Mouse (Mus musculus) kidney, postnatal 25 days (tissue): ENCODE measurements around the gene Cenph.
A peak's percentile ranks its signal among the peaks of the same experiment; 100 is the strongest.
"Not testable (repeated sequence)": the region's sequence is repeated elsewhere in the genome, so short reads cannot be mapped to it uniquely, and the experiment has no call there.

Source experiments
- DNase-seq, 2 experiments: peaks; one replicate each; pipeline ENCODE4 v3.0.0; 2021; ENCODE audit warnings: mixed read lengths in 2 of 2

The Cenph gene

DNA sequence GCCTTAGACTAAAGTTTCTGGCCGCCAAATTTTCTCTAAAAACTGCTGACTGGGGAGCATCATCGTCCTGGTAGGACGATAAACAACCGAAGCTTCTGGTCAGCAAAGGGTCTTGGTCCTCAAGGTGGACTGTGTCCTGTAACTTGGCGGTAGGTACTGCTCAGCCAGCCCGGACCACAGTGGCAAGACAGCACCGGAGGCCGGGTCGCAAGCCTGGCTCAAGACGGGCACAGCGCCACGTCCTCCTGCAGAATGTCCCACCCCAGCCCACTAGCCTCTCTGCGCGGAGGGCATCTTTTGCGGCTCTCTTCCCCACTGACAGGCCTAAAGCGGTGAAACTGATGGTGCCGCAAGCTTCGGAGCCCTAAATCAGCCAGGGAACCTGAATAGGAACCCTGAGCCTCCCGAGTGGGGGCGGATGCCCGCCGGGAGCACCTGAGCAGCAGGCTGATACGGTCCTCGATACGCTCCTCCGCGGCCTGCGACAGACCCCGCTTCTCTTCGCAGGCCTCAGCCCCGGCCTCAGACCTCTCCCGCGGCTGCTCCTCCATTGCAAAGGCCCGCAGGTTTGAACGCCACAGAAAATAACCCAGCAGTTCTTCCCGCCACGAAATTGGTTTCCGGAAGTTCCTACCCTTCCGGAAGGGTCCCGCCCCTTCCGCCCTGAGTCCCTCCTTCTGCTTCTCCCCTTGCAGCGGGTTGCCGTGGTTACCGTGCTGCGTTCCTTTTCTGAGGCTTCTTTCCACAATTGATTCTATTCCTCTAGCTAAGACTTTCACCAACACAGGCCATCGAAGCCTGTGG is at the start of gene Cenph:
TSS of gene Cenph (minus strand) at position 648 of the 804 bp plus-strand sequence.
- DNase-seq: peak; percentile 91 to 92

DNA sequence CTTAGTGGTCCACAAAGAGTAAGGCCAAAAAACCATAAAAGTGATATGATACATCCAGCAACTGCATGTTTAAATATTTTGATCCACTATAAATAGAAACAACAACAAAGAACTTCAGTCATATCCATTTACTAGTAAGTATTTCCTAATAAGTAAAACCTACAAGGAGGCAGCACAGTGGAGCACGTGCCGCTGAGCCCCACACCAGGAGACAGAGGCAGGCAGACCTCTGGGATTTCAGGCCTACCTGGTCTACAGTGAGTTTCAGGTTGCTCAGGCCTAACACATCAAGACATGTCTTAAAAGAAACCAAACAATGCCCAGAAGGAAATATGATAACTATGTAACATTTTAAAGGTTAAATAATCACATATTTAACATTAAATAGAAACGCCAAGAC is 49.2 kb upstream of the Cenph start:
- no peak for DNase-seq

DNA sequence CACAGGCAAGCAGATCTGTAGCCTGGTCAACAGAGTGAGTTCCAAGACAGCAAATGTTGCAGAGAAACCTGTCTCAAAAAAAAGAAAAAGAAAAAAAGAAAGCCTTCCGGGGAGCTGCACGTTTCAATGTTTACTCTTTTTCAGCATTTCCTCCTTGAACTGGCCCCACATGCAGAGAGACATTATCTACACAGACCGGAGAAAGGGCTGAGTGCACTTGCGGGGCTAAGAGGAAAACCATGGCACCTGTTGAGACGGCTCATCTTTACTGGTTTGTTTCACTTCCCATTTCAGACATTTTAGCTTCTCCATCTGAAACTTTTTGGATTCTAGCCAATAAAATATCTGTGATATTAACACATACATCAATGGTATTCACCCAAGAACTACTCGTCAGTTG is 48.6 kb upstream of the Cenph start:
- no peak for DNase-seq

DNA sequence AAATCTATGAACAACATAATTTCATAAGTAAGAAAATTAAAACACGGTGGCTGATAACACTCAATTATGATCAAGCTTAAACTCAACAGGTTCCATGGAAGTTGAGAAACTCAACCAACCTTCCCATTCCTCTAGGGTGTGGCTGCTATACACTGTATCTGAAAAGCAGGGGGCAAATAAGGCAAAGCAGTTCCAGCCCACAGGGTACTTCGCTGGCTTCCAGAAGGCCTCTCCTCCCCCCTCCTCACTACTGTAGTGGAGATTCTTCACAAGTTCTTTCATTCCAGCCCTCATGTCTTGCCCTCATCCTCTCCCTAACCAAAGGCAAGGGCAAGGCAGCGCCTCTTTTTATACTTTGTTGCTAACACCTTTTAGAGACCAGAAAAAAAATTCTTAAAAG is 48.2 kb upstream of the Cenph start:
- DNase-seq: no peak

DNA sequence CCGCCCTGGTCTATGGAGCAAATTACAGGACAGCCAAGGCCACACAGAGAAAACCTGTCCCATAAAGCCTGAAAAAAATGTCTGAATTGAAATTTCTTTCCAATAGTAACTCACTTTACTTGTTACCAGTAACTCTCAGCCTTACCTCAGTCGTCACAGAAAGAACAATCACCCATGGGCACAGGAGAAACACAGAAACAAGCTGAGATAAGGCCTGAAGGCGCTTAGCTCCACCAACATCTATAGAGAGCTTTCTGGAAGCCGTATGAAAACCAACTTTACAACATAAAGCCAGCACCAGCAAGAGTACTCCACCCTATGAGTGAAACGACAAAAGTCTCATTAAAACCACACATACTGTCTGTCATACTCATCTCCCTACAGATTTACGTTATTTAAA is 38.8 kb upstream of the Cenph start:
- DNase-seq: no peak

DNA sequence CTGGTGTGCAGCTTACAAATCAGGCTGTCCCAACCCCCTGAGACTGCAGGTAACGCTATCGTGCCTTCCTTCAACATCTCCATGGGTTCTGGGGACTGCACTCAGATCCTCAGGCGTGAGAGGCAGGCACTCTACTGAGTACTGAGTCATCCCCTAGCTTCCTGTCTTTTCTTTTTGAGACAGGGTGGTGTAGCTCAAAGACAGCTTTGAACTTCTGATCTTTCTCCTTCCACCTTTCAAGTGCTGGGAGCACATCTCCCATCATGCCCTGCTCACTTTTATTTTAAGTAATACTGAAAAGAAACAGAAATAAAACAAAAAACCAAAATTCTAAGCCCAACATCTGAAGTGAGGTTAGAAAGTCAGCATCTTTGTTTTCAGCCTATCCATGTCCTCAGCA is 30.1 kb upstream of the Cenph start:
- no peak for DNase-seq

DNA sequence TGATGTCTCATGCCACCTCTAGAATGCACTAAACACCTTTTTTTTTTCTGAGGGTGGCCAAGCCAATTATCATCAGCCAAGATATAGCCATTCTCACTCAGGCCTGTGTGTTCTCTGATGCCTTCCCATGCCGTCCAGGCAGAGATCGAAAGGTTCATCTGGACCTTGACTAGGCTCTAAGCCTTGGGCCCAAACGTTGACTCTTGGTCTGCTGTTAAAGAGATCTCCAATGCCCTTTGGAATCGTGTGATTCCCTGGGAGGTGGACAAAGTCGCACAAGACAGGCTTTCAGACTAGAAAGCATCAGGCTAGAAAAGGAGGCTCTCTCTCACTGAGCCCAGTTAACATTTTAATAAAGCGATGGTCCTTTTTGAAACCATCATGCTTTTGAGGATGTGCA is 21.5 kb upstream of the Cenph start:
- DNase-seq: no peak

DNA sequence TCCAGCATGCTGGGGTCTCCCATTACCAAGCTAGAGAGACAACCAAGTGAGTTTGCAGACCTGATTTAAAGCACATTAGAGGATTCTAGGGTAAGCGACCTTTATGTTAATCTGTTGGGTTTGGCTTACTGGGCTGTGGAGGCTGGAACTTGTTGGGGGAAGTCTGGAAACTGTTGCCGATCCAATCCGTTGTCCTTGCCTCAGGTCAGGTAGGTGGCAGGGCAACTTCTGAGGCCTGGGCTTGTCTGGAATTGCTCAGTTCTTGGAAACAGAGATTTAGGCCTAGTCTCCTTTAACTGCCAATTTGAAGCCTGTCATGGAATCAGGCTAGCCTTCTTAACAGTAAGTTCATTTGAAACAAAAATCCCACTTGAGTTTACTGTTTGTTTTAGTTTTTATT is 13.4 kb upstream of the Cenph start:
- no peak for DNase-seq

DNA sequence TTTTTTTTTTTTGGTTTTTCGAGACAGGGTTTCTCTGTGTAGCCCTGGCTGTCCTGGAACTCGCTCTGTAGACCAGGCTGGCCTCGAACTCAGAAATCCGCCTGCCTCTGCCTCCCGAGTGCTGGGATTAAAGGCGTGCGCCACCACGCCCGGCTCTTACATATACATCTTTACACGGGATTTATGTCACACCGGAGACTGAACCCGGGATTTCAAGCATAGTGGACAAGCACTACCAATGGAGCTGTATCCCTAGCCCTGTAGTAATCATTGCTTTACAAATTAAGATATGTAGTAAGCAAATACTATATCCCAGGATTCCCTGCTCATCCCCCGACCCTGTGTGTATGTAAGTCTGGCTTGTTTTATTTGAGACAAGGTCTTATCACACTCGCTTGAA is 12.4 kb upstream of the Cenph start:
- DNase-seq: not testable (repeated sequence)

DNA sequence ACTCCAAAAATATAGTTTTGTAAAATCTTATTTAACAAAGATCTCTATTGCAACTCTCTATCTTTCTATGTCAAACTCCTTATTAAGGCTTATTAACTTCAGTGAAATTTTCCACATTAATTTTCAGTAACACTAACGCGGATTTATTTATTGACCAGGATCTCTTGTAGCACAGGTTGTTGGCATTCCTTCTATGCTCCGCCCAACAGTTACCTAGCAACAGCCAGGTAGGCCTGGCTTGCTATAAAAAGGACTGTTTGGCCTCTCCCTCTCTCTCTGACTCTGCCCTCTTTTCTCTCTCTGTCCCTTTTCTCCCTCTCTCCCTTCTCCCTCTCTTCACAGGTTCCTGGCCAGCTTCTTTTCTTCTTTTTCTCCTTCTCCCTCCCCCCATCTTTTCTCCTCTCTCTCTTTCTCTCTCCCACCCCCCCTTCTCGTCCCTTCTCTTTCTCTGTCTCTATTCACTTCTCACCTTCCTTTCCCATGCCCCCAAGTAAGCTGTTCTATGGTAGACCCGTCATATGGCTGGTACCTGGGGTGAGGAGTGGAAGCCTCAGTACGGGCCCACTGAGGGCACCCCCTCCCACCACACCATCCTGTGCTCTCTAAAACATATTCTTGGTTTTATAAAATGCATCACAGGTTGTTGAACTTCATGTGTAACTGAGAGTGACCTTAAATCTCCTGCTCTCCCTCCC is 11.8 kb upstream of the Cenph start:
- peak; percentile 57 to 74 for DNase-seq

DNA sequence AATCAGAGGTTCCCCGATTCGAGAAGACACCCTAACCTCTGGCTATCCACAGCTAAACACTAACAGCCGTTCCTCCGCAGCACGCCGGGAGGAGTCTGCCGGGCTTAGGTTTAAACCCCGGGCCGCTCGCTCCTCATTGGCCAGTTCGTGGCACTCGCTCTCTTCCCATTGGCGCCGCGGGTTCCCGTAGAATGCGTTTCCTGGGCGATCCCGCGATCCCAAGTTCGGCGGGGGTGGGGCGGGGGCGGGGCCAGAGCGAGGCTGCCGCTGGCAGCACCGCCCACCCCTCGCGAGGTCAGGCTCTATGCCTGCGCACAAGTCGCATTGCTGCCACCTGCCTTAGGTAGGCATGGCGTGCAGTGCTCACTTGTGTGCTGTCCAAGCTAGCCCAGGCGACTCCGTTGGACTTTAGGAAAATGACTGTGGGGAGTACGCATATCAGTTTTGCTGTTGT is 10.7 kb upstream of the Cenph start, which contains the start of gene Ccnb1:
TSS of gene Ccnb1 (minus strand) at position 157 of the 454 bp plus-strand sequence.
- DNase-seq: peak; percentile 95 to 96

DNA sequence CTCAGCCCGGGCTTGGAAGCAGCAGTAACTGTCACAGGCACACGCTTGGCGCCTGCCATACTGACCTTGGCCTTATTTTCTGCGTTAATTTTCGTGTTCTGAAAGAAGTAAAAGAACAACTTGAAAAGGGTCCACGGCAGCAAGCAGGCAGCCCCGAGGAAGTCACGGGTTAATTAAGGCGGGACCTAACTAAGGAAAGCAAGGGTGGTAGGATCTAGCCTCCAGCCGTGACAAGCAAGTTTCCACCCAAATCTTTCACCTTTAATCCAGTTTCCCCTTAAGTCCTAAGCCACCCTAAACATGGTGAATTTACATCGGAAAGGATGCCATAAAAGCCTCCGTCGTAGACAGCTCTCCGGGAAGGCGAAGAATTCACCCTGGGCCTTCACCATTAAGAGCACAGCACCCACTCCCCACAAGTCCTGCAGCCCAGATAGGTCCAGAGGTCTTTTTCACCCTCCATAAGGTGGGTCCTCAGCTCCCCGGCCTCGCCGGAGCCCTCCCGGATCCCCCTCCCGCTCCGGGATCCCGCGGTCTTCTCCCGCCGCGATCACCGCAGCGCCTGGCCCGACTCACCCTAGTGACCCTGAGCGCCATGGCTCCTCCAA is 10.2 kb upstream of the Cenph start:
- no peak for DNase-seq

DNA sequence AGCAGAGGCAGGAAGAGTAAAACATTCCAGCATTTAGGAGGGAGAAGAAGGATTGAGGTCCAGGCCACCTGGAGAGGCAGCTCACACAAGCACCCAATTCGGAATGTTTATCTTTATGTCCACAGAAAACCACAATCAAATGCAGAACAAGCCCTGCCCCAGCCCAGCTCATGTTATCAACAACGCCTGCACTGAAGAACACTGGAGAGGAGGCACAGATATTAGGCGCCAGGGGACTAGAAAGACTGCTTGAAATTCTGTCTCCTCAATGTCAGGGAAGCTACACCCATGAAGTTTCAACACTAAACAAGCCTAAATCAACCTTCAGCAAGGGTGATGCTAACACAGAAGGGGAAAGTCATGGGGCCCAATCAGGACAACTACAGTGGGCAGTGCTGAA is 1.8 kb upstream of the Cenph start:
- DNase-seq: no peak

DNA sequence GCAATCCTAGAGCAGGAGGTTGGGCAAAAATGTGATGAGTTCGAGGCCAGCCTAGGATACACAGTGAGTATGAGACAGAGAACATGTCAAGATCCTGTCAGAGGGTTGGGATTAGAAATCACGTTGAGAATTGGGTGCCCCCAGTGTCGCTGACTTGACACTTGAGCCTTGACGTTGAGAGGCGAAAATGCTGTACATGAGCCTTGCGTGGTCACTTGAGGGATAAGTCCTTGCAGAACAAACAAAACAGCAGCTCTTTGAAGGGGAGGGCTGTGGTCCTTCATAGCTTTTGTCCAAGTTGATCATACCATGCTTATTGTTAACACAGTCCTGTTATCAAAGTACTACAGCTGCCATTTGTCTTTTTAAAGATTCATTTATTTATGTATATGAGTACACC is 1.0 kb upstream of the Cenph start:
- DNase-seq: no peak

DNA sequence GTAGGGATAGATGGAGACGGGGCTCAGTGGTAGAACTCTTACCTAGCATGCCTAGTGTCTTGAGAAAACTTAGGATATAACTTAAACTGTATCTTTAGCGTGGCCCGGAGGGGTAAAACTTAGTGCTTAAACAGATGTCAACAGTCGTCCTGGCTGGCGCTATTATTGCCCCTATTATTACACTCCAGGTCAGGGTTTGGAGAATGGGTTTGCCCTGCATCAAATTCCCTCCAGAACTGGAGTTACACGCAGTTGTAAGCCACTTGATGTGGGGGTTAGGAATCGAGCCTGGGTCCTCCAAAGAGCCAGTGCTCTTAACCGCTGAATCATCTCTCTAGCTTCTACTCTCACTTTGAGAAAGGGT is 339 bp upstream of the Cenph start:
- no peak for DNase-seq

DNA sequence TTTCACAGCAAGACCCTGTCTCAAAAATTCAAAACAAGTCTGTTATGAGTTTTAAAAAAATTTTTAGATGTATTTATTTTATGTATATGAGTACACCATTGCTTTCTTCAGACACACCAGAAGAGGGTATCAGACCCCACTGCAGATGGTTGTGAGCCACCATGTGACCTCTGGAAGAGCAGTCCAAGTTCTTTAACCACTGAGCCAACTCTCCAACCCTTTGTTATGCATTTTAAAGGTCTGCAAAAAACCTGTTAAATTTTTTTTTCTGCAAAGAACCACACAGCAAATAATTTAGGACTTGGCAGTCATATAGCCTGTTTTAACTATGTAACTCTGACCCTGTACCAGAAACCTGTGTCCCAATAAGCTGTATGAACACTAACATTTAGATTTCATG is 995 bp downstream of the Cenph start:
- no peak for DNase-seq

DNA sequence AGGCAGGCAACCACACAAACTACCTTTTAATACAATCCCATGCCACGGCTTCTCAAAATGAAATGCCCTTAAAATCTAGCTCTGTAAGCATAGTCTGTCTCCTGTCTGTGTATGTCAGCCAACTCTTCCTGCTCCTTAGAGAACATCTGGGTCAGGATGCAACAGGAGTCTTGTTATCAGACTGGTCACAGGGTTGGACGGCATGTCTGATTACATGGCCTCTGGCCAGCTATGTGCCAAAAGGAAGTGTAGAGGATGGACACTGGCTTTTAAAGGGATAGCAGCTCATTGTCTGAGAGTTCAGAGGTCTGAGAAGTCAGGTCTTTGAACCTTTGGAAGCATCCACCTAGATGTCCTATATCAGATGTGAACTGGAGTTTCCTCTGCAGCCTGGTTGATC is 20.4 kb downstream of the Cenph start:
- DNase-seq: no peak

DNA sequence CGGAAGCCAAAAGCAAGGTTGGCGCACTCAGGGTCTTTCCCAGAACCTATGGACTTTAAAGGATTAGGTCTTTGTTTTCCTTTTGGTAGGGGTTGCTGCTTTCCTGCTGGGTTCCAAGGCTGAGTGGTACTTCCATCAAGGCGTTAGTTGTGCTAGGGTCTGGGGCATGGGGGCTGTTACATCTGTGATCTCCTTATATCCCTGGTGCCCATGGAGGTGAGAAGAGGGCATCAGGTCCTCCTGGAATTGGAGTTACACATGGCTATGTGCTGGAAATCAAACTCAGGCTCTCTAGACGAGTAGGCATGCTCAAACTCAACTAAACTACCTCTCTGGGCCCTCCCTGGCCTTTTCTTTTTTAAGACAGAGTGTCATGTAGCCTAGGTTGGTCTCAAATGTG is 21.5 kb downstream of the Cenph start:
- no peak for DNase-seq

DNA sequence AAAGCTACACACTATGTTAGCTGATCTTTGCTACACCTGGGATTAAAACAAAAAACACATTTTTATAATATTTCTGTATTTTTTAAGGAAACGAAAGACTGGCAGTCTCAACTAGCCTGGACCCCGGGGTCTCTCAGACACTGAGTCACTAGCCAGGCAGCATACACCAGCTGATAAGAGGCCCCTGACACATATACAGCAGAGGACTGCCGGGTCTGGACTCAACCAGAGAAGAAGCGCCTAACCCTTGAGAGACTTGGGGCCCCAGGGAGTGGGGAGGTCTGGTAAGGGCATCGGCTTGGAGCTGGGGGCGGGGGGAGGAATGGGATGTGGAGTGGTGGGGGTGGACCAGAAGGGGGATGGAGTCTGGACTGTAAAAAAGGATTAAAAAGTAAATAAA is 22.7 kb downstream of the Cenph start:
- no peak for DNase-seq

DNA sequence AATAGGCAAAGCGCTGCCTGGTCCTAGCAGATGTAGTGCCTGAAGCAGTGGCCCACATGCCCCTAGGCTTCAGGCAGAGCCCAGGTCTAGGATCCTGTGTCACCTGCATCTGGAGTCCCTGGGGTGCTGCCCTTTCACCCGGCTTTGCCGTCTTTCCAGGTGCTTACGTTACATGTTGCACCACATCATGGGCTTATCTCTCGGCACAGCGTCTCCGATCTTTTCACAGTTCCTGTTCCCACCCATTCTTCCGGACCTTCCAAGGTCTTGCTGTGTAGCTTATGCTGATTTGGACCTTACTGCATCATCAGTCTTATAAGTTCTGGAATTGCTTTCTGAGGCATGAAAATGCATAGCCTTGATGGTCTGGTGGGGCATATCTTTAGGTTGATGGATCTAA is 23.2 kb downstream of the Cenph start:
- DNase-seq: no peak

DNA sequence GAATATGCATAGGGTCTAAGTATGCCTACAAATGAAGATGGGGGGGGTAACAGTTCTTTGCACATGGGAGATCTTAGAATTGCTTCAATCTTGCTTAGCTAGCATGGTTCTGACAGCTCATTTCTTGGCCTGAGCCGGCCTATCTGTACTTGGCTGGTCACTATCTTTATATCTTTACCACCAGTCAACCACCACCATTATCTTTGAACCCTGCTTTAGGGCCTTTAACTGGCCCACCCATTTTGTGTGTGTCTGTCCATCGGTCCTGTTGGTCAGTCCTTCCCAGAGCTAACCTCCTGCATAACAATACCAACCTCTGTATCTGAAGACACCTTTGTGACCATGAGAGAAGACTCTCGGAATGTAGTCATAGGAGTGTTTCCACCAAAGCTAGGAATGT is 24.3 kb downstream of the Cenph start:
- no peak for DNase-seq

DNA sequence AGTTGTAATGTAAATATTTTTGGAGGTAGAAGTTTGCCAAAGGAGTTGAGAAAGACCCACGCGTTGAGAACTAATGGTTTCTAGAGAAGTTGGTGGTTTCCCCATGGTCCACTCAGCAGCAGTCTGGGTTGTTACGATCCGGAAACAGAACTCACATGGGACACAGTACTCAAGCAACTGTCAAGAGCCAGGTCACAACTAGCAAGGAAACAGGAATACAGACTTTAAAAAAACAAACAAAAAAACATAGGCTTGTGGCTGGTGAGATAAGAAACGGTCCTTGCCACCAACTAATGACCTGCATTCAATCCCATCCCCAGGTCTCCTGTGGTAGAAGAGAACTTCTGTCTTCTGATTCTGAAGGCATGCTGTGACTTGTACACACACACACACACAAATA is 24.9 kb downstream of the Cenph start:
- no peak for DNase-seq

DNA sequence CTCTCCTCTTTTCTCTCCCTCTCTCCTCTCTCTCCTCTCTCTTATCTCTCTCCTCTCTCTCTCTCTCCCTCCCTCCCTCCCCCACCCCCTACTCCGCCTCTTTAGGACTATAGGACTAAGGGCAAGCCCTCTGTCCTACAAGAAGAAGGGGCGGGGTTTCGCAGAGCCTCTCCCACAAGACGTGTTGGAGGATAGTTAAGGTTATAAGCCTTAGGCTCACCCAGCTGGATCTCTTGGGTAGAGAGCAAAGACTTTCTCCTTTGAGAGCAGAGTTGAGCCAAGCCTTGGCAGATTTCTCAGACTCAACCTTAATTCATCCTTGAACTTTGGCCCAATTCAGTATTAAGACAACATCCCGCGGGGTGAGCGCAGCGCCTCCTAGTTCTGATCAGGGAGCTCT is 27.1 kb downstream of the Cenph start:
- DNase-seq: no peak

DNA sequence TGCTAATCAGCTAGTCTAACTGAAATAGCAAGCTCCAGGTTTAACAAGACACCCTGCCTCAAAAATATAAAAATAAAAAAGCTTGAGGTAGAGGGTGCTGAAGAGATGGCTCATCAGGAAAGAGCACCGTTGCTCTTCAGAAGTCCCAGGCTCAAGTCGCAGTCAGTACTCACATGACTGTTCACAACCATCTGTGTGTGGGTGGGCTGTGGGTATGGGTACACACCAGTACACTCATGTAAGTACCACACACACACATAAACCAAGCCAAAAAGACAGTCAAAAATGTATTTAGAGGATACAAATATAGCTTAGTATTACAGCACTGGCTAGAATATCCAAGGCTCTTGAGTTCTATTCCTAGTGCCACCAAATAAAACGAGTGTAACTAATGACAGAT is 29.6 kb downstream of the Cenph start:
- no peak for DNase-seq
